Mouse (Mus musculus) forebrain, embryonic 15.5 days (tissue): ENCODE results near the gene Ebf4. TPM values are rescaled to one million over a fixed set of nuclear protein-coding genes. Genes with fewer than 3 reads are reported as not detected.

ENCODE experiments used
- ATAC-seq: fragments of 200-750 bp; cut with Nextera tagmentation; replicated peaks from 2 replicates; pipeline ENCODE4 v1.8.0; 2017; ENCODE audit warnings: mild to moderate bottlenecking, moderate TSS enrichment, moderate library complexity
- H3K27ac ChIP-seq: fragments of 300-500 bp; sonication (generic); replicated peaks from 2 replicates; pipeline ENCODE4 v1.5.1; 2015; ENCODE audit warnings: mild to moderate bottlenecking, inconsistent platforms
- H3K27me3 ChIP-seq: fragments of 300-500 bp; sonication (generic); 2 replicates; pipeline ENCODE4 v1.6.1; 2015; ENCODE audit warnings: inconsistent platforms
- H3K36me3 ChIP-seq: fragments of 300-500 bp; sonication (generic); 2 replicates; pipeline ENCODE4 v1.6.1; 2015; ENCODE audit warnings: mild to moderate bottlenecking, inconsistent platforms
- H3K4me1 ChIP-seq: fragments of 300-500 bp; sonication (generic); 2 replicates; pipeline ENCODE4 v1.6.1; 2015; ENCODE audit warnings: inconsistent platforms
- H3K4me2 ChIP-seq: fragments of 300-500 bp; sonication (generic); replicated peaks from 2 replicates; pipeline ENCODE4 v1.6.1; 2015; ENCODE audit warnings: mild to moderate bottlenecking, inconsistent platforms
- H3K4me3 ChIP-seq: fragments of 300-500 bp; sonication (generic); 2 replicates; pipeline ENCODE4 v1.5.1; 2015; ENCODE audit warnings: mild to moderate bottlenecking, inconsistent platforms
- H3K9ac ChIP-seq: fragments of 300-500 bp; sonication (generic); replicated peaks from 2 replicates; pipeline ENCODE4 v1.6.1; 2015; ENCODE audit warnings: mild to moderate bottlenecking, inconsistent platforms
- H3K9me3 ChIP-seq: fragments of 300-500 bp; sonication (generic); 2 replicates; pipeline ENCODE4 v1.6.1; 2016; ENCODE audit warnings: inconsistent platforms
- WGBS: fragments of 180-500 bp; shearing (Covaris S2); methylation state at CpG from one replicate; pipeline ENCODE4 v1.1.7; 2015; ENCODE audit warnings: mixed read lengths; 5-methylcytosine and 5-hydroxymethylcytosine counted together
- polyA plus RNA-seq: library from polyadenylated mRNA; unstranded; fragments of >200 nt; fragmentation: Nextera tagmentation; extraction: Ambion mirVana; gene quantifications from 2 replicates; pipeline ENCODE4 v1.2.1, GENCODE M21; 2015

Ebf4 gene
- 3.8 and 4.0 TPM in 2 replicates for polyA plus RNA-seq

DNA sequence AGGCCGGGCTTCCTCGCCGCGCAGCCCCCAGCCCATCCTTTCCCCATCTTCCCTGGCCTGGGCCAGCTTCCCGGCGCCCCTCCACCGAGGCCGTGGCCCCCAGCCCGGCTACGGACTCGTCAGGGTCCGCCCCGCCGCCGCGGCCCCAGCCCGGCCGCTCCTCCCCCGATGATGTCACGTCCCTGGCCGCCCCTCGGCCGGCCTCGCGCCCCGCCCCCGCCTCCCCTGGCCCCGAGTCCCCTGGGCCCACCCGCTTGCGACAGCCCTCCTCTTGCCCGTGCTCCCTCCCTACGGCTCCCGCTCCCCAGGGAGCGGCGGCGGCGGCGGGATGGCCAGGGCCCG is at the start of gene Ebf4:
Gene Ebf4 (plus strand): TSS at position 234 of the 342 bp plus-strand sequence.
- Histone ChIP-seq H3K4me1 (peaks cover 35% of the 10 kb centered on the region), H3K4me2 (peak within 1 kb of the TSS; percentile 84), H3K27ac (peak within 1 kb of the TSS; percentile 71), H3K27me3 (no peaks in the 10 kb centered on the region), H3K9me3 (no peaks in the 10 kb centered on the region), H3K36me3 (no peaks in the 10 kb centered on the region), H3K9ac (peak within 1 kb of the TSS; percentile 75), H3K4me3 (peak within 1 kb of the TSS; percentile 78)
- peak; percentile 71 for ATAC-seq
- under 1% methylated on average over 27 of the region's 39 CpGs for WGBS

DNA sequence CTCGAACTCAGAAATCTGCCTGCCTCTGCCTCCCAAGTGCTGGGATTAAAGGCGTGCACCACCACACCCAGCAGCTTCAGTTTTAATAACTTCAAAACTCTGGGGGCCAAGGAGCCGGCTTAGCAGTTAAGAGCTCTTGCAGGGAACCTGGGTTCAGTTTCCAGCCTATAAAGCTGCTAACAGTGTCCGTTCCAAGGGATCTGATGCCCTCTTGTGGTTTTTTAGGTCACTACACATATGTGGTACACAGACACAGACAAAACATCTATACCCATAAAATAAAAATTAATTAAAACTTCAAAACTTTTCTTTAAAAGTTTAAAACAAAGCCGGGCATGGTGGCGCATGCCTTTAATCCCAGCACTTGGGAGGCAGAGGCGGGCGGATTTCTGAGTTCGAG is 48.1 kb upstream of the Ebf4 start:
- no peaks in the 10 kb centered on the region for H3K9me3 ChIP-seq
- H3K4me3 ChIP-seq: no peak overlapping the region
- H3K4me2 ChIP-seq: no peak overlapping the region
- no peak overlapping the region for H3K9ac ChIP-seq
- no peaks in the 10 kb centered on the region for H3K36me3 ChIP-seq
- no peaks in the 10 kb centered on the region for H3K4me1 ChIP-seq
- 45% methylated on average over 9 of the region's 9 CpGs for whole genome bisulfite sequencing
- H3K27ac ChIP-seq: no peak overlapping the region
- ATAC-seq: no peak
- no peaks in the 10 kb centered on the region for H3K27me3 ChIP-seq

- no peaks in the 10 kb centered on the region for H3K36me3 ChIP-seq
- no peaks in the 10 kb centered on the region for H3K27me3 ChIP-seq
- H3K27ac ChIP-seq: no peak overlapping the region
- ATAC-seq: no peak
- H3K9me3 ChIP-seq: no peaks in the 10 kb centered on the region
- H3K4me2 ChIP-seq: no peak overlapping the region
- H3K4me1 ChIP-seq: no peaks in the 10 kb centered on the region
- 80% methylated on average over 7 of the region's 7 CpGs for WGBS
- no peak overlapping the region for H3K4me3 ChIP-seq
- H3K9ac ChIP-seq: no peak overlapping the region
These were observed 46.7 kb upstream of the Ebf4 start for GRCm38 (mm10) chr2:130248226-130248625.

GRCm38 (mm10) chr2:130256762-130257161 is 38.2 kb upstream of the Ebf4 start:
- H3K9ac ChIP-seq: no peak overlapping the region
- no peak overlapping the region for H3K4me2 ChIP-seq
- H3K36me3 ChIP-seq: no peaks in the 10 kb centered on the region
- no peak for ATAC-seq
- H3K4me3 ChIP-seq: no peak overlapping the region
- WGBS: 90% methylated on average over 4 of the region's 4 CpGs
- H3K27me3 ChIP-seq: no peaks in the 10 kb centered on the region
- no peaks in the 10 kb centered on the region for H3K4me1 ChIP-seq
- H3K9me3 ChIP-seq: no peaks in the 10 kb centered on the region
- H3K27ac ChIP-seq: no peak overlapping the region

DNA sequence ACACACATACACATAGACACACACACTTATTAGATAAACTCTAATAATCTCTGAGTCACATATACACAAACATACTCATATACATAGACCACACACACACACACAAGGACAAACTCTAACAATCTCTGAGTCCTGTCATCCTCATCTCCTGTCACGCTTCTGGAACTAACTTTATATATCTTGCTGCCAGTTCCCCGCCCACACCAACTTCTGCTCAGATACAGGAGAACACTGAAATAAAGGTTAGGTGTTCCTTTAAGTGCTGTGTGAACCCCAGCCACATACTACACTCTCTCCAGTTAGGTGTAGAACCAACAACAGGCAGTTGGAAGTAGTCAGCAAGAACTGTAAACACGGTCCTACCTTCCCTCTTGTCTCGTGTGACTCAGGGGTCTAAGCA is 34.1 kb upstream of the Ebf4 start:
- Histone ChIP-seq H3K4me1 (no peaks in the 10 kb centered on the region), H3K9me3 (no peaks in the 10 kb centered on the region), H3K27ac (no peak overlapping the region), H3K4me3 (no peak overlapping the region), H3K27me3 (no peaks in the 10 kb centered on the region), H3K9ac (no peak overlapping the region), H3K36me3 (no peaks in the 10 kb centered on the region), H3K4me2 (no peak overlapping the region)
- WGBS: 93% methylated on average over 4 of the region's 4 CpGs
- ATAC-seq: no peak

DNA sequence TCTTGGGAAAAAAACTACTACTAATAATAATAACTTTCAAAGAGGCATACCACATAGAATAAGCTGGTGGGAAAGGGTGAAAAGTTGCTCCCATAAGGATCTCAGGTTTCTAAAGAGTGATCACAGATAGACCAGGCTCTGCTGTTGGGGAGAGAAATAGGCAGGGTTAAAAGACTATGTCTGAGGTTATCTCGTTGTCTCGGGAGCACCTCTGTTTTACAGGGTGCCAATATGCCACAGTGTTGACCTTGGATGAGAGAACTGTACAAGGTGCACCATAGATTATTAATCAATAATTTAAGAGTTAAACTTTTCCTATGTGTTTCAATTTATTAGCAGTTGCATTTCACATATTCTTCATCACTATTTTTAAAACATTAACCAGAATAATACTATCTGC is 33.1 kb upstream of the Ebf4 start:
- H3K27me3 ChIP-seq: no peaks in the 10 kb centered on the region
- 90% methylated on average over 2 of the region's 2 CpGs for WGBS
- no peak for ATAC-seq

GRCm38 (mm10) chr2:130262398-130262797 is 32.6 kb upstream of the Ebf4 start:
- Histone ChIP-seq H3K27ac (no peak overlapping the region), H3K4me3 (no peak overlapping the region), H3K9ac (no peak overlapping the region), H3K9me3 (no peaks in the 10 kb centered on the region), H3K36me3 (no peaks in the 10 kb centered on the region), H3K4me2 (no peak overlapping the region), H3K4me1 (no peaks in the 10 kb centered on the region), H3K27me3 (no peaks in the 10 kb centered on the region)
- no peak for ATAC-seq
- WGBS: 83% methylated on average over 2 of the region's 2 CpGs

More for the DNA sequence above, 33.1 kb upstream of the Ebf4 start:
- H3K36me3 ChIP-seq: no peaks in the 10 kb centered on the region
- no peak overlapping the region for H3K27ac ChIP-seq
- H3K4me1 ChIP-seq: no peaks in the 10 kb centered on the region
- no peak overlapping the region for H3K4me3 ChIP-seq
- H3K9me3 ChIP-seq: no peaks in the 10 kb centered on the region
- H3K9ac ChIP-seq: no peak overlapping the region
- H3K4me2 ChIP-seq: no peak overlapping the region

DNA sequence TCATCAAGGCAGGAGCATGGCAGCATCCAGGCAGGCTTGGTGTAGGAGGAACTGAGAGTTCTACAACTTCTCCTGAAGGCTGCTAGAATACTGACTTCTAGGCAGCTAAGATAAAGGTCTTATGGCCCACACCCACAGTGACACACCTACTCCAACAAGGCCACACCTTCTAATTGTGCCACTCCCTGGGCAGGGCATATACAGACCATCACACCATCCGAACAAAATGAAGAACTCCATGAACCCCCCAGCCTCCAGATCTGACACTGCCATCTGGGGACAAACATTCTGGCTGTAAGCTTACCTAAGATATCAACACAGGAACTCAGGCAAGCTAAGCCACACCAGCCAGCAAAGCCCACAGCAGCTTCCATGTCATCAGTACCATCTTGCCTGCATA is 29.4 kb upstream of the Ebf4 start:
- 91% methylated on average over 1 of the region's 1 CpGs for WGBS
- no peak overlapping the region for H3K4me3 ChIP-seq
- no peaks in the 10 kb centered on the region for H3K27me3 ChIP-seq
- H3K27ac ChIP-seq: no peak overlapping the region
- no peak overlapping the region for H3K4me2 ChIP-seq
- no peaks in the 10 kb centered on the region for H3K9me3 ChIP-seq
- no peaks in the 10 kb centered on the region for H3K4me1 ChIP-seq
- H3K36me3 ChIP-seq: no peaks in the 10 kb centered on the region
- H3K9ac ChIP-seq: no peak overlapping the region
- ATAC-seq: no peak

GRCm38 (mm10) chr2:130268074-130268473 is 26.9 kb upstream of the Ebf4 start:
- WGBS: 73% methylated on average over 7 of the region's 7 CpGs
- Histone ChIP-seq H3K27me3 (no peaks in the 10 kb centered on the region), H3K4me2 (no peak overlapping the region), H3K9me3 (no peaks in the 10 kb centered on the region), H3K4me3 (no peak overlapping the region), H3K4me1 (peaks cover under 1% of the 10 kb centered on the region; the same call in 1 of the 2 replicates), H3K36me3 (no peaks in the 10 kb centered on the region), H3K27ac (no peak overlapping the region), H3K9ac (no peak overlapping the region)
- ATAC-seq: no peak

DNA sequence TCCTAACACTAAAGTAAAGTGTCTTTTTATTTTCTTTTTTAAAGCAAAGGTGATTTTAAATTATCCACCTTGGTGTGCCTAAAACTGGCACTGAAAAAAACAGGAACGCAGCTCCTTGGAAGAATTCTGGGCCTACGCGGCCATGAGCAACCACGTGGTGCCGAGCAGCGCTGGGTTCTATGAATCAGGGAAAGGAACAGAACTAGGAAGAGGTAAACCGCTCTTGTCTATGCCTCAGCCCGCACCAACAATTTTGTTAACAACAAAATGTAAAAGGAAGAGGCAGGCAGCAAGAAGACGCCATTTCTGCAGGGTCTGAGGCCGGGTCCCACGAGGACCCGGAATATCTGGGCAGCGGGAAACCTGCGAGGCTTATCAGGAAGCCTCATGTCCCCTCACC is 21.2 kb upstream of the Ebf4 start:
- Histone ChIP-seq H3K27ac (peak overlapping the region; percentile 88), H3K4me2 (peak overlapping the region; percentile 62), H3K36me3 (peaks cover 34% of the 10 kb centered on the region), H3K9me3 (no peaks in the 10 kb centered on the region), H3K27me3 (no peaks in the 10 kb centered on the region), H3K4me1 (peaks cover 31% of the 10 kb centered on the region), H3K4me3 (peak overlapping the region; percentile 94), H3K9ac (peak overlapping the region; percentile 77)
- under 1% methylated on average over 14 of the region's 14 CpGs for WGBS
- ATAC-seq: no peak

DNA sequence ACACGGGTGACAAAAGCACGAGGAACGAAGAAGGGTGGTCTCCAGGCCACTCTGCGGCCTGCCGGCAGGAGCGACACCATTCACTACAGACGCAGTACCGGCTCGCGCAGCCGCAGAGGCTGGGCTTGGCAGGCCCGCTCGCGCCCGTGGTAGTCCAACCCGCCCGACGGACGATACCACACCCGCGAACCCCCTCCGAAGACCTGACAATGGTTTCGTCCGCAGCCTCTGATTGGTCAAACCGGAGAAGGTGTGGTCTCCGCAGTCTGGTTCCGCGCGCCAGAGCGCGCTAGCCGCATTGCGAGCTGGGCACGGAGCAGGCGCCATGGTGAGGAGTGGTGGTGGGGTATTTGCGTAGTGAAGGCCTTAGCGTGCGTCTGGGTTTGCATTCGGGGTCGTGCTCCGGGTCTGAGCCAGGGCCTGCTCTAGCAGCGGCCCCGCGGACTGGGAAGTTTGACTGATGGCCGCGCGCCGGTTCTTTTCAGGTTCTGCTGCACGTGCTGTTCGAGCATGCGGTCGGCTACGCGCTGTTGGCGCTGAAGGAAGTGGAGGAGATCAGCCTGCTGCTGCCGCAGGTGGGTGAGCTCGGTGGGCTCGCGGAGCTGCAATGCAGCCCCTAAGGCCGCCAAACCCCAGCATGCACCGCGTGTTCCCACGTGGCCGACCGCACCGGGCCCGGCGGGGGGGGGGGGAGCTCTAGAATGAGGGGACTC is 20.7 kb upstream of the Ebf4 start, which contains the start of gene Nop56:
Gene Nop56 (plus strand): TSS at position 282 of the 713 bp plus-strand sequence.
- H3K27ac ChIP-seq: peak within 1 kb of the TSS; percentile 96
- no peaks in the 10 kb centered on the region for H3K9me3 ChIP-seq
- WGBS: under 1% methylated on average over 68 of the region's 68 CpGs
- H3K36me3 ChIP-seq: peaks cover 36% of the 10 kb centered on the region
- peak; percentile 98 for ATAC-seq
- no peaks in the 10 kb centered on the region for H3K27me3 ChIP-seq
- H3K4me3 ChIP-seq: peak within 1 kb of the TSS; percentile 94
- H3K4me1 ChIP-seq: peaks cover 31% of the 10 kb centered on the region
- H3K4me2 ChIP-seq: peak within 1 kb of the TSS; percentile 62
- peak within 1 kb of the TSS; percentile 94 for H3K9ac ChIP-seq

DNA sequence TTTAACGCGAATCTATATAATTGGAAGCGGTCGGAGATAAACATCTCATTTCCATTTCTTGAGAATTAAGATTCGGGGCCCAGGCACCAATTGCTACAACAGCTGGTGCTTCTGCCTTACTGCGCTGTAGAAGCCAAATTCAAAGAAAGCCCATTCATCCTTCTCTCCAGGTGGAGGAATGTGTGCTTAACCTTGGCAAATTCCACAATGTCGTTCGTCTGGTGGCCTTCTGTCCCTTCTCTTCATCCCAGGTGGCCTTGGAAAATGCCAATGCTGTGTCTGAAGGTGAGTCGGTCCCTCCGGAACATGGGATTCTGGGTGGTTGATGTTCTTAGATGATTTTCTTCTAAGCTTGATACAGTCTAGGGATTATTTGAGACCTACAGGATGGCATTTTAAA is 20.1 kb upstream of the Ebf4 start:
- no peaks in the 10 kb centered on the region for H3K27me3 ChIP-seq

GRCm38 (mm10) chr2:130275649-130276048 is 19.3 kb upstream of the Ebf4 start:
- no peak for ATAC-seq

More for the DNA sequence above, 20.1 kb upstream of the Ebf4 start:
- H3K9ac ChIP-seq: peak overlapping the region; percentile 94
- H3K4me1 ChIP-seq: peaks cover 31% of the 10 kb centered on the region
- H3K36me3 ChIP-seq: peaks cover 42% of the 10 kb centered on the region
- peak overlapping the region; percentile 62 for H3K4me2 ChIP-seq
- no peaks in the 10 kb centered on the region for H3K9me3 ChIP-seq
- no peak for ATAC-seq
- peak overlapping the region; percentile 94 for H3K4me3 ChIP-seq
- WGBS: under 1% methylated on average over 10 of the region's 10 CpGs
- H3K27ac ChIP-seq: peak overlapping the region; percentile 96

More at GRCm38 (mm10) chr2:130275649-130276048, 19.3 kb upstream of the Ebf4 start:
- peak overlapping the region; percentile 62 for H3K4me2 ChIP-seq
- 41% methylated on average over 6 of the region's 6 CpGs for WGBS
- no peaks in the 10 kb centered on the region for H3K27me3 ChIP-seq
- H3K9me3 ChIP-seq: no peaks in the 10 kb centered on the region
- H3K27ac ChIP-seq: no peak overlapping the region
- no peak overlapping the region for H3K9ac ChIP-seq
- H3K4me3 ChIP-seq: peak overlapping the region; percentile 94
- H3K36me3 ChIP-seq: peaks cover 50% of the 10 kb centered on the region
- H3K4me1 ChIP-seq: peaks cover 31% of the 10 kb centered on the region
